Mouse (Mus musculus) mouse trophoblast stem cell (cell line): ENCODE data around the gene Slc4a4.

Experiments used
- in situ Hi-C, 2 experiments: fragments of 300-500 bp; cut with MseI, MboI; formaldehyde crosslinking; loops; 2 replicates in 1 of 2; 3 replicates in 1 of 2; pipeline ENCODE4 v1.15.1; 2025

Gene Slc4a4

GRCm38 (mm10) chr5:88886668-88887555, at the start of gene Slc4a4:
Gene Slc4a4, plus strand, starts transcription at chr5:88886818.
- in situ Hi-C loops: loop anchor here (10.0 to 25.0 kb wide), 3 partner anchors 92 to 500 kb away; no protein-coding TSS in a partner anchor

- in situ Hi-C loops: no loop called here
These were observed 46.4 kb upstream of the Slc4a4 start for GRCm38 (mm10) chr5:88840080-88840798.

- in situ Hi-C loops: no loop called here
These were observed 29.3 kb upstream of the Slc4a4 start for GRCm38 (mm10) chr5:88857311-88857710.

- in situ Hi-C loops: no loop called here
These were observed 28.8 kb upstream of the Slc4a4 start for GRCm38 (mm10) chr5:88857801-88858200.

GRCm38 (mm10) chr5:88858226-88858625, 28.4 kb upstream of the Slc4a4 start:
- in situ Hi-C loops: no loop called here

- in situ Hi-C loops: no loop called here
These were observed 24.5 kb upstream of the Slc4a4 start for GRCm38 (mm10) chr5:88862163-88862562.

- in situ Hi-C loops: no loop called here
These were observed 23.8 kb upstream of the Slc4a4 start for GRCm38 (mm10) chr5:88862794-88863193.

- in situ Hi-C loops: loop anchor here (10.0 to 25.0 kb wide), 3 partner anchors 89 to 503 kb away; no protein-coding TSS in a partner anchor
These were observed 2.5 kb upstream of the Slc4a4 start for GRCm38 (mm10) chr5:88884101-88884500.

- in situ Hi-C loops: loop anchor here (10.0 to 25.0 kb wide), 3 partner anchors 91 to 502 kb away; no protein-coding TSS in a partner anchor
These were observed 1.1 kb upstream of the Slc4a4 start for GRCm38 (mm10) chr5:88885503-88885902.

GRCm38 (mm10) chr5:88885944-88886343, 674 bp upstream of the Slc4a4 start:
- in situ Hi-C loops: loop anchor here (10.0 to 25.0 kb wide), 3 partner anchors 91 to 501 kb away; no protein-coding TSS in a partner anchor

- in situ Hi-C loops: loop anchor here (10.0 to 25.0 kb wide), 3 partner anchors 92 to 501 kb away; no protein-coding TSS in a partner anchor
These were observed 310 bp upstream of the Slc4a4 start for GRCm38 (mm10) chr5:88886349-88886667.

- in situ Hi-C loops: loop anchor here (10.0 to 25.0 kb wide), 3 partner anchors 93 to 500 kb away; no protein-coding TSS in a partner anchor
These were observed 1.2 kb downstream of the Slc4a4 start for GRCm38 (mm10) chr5:88887556-88888412.

- in situ Hi-C loops: loop anchor here (10.0 to 25.0 kb wide), 3 partner anchors 94 to 499 kb away; no protein-coding TSS in a partner anchor
These were observed 1.7 kb downstream of the Slc4a4 start for GRCm38 (mm10) chr5:88888413-88888700.

- in situ Hi-C loops: loop anchor here (10.0 to 25.0 kb wide), 3 partner anchors 95 to 498 kb away; no protein-coding TSS in a partner anchor
These were observed 2.7 kb downstream of the Slc4a4 start for GRCm38 (mm10) chr5:88889326-88889725.

- in situ Hi-C loops: loop anchor here in 1 of 2 experiments (25.0 kb wide), 1 partner anchor 497 kb away; no protein-coding TSS in a partner anchor
These were observed 3.5 kb downstream of the Slc4a4 start for GRCm38 (mm10) chr5:88890146-88890545.

GRCm38 (mm10) chr5:88896574-88896973, 10.0 kb downstream of the Slc4a4 start:
- in situ Hi-C loops: loop anchor here in 1 of 2 experiments (25.0 kb wide), 1 partner anchor 491 kb away; no protein-coding TSS in a partner anchor

GRCm38 (mm10) chr5:88903111-88903510, 16.5 kb downstream of the Slc4a4 start:
- in situ Hi-C loops: no loop called here

GRCm38 (mm10) chr5:88903526-88903925, 16.9 kb downstream of the Slc4a4 start:
- in situ Hi-C loops: no loop called here

GRCm38 (mm10) chr5:88904841-88905240, 18.2 kb downstream of the Slc4a4 start:
- in situ Hi-C loops: no loop called here

GRCm38 (mm10) chr5:88907615-88908014, 21.0 kb downstream of the Slc4a4 start:
- in situ Hi-C loops: no loop called here

- in situ Hi-C loops: no loop called here
These were observed 26.0 kb downstream of the Slc4a4 start for GRCm38 (mm10) chr5:88912629-88913028.
